In genomic region chr12:15813819-15814165, GRCm38 (mm10) we compare ENCODE assay signal across 8 mouse cellular contexts. TPM values are rescaled to one million over a fixed set of nuclear protein-coding genes. Genes with fewer than 3 reads are reported as not detected.
A peak's percentile ranks its signal among the peaks of the same experiment; 100 is the strongest.
DNase-seq lines count a peak whose midpoint lies in the region; ATAC-seq and TF ChIP-seq lines count a peak whose summit lies in the region.

No protein-coding gene starts in this region.

- intact Hi-C loops in heart, postnatal 14 days (cut with DNase I) = loop anchor here (2.0 to 10.0 kb wide), 2 partner anchors 207 to 341 kb away; no protein-coding TSS in a partner anchor

- DNase-seq in heart, postnatal 14 days = no peak
- no peak for DNase-seq in hindbrain, embryonic 10.5 days (ENCODE audit: low spot score)
- no peak for DNase-seq in liver, postnatal 0 days
- no peak for DNase-seq in thymus, postnatal 14 days
- DNase-seq in urinary bladder, postnatal 36 days (ENCODE audit: low spot score in 2 of 2) = no peak

- WGBS in heart, embryonic 15.5 days = 12% methylated on average over 5 of the region's 5 CpGs
- 21% methylated on average over 5 of the region's 5 CpGs for WGBS in bone marrow, adult 2 months
- WGBS in hindbrain, embryonic 10.5 days = 12% methylated on average over 5 of the region's 5 CpGs
- WGBS in liver, postnatal 0 days (ENCODE audit: insufficient replicate concordance) = 22% methylated on average over 5 of the region's 5 CpGs

- TF ChIP-seq EP300 in liver, postnatal 0 days (IDR thresholded peaks at IDR 0.05; ENCODE audit: low read depth) = no peak

- TF ChIP-seq CTCF in bone marrow, adult 2 months (IDR thresholded peaks at IDR 0.05; ENCODE audit: control insufficient read depth, insufficient read depth, low read length) = no peak
- no peak for TF ChIP-seq CTCF in liver, postnatal 0 days (IDR thresholded peaks at IDR 0.05; ENCODE audit: low read depth)

- peaks cover 26% of the 10 kb centered on the region for H3K4me1 ChIP-seq in heart, embryonic 15.5 days (replicated peaks)
- H3K4me1 ChIP-seq in bone marrow, adult 2 months (ENCODE audit: control insufficient read depth, insufficient read depth, low read length) = peaks cover 3% of the 10 kb centered on the region; the same call in 1 of the 2 replicates
- H3K4me1 ChIP-seq in hindbrain, embryonic 10.5 days (replicated peaks) = peaks cover 53% of the 10 kb centered on the region
- H3K4me1 ChIP-seq in liver, postnatal 0 days (ENCODE audit: insufficient read depth) = peaks cover 5% of the 10 kb centered on the region

- peak overlapping the region; percentile 99 for H3K27ac ChIP-seq in heart, embryonic 15.5 days
- no peak overlapping the region for H3K27ac ChIP-seq in bone marrow, adult 2 months (ENCODE audit: control insufficient read depth, insufficient read depth, low read depth, low read length, poor library complexity)
- peak overlapping the region; percentile 97 for H3K27ac ChIP-seq in hindbrain, embryonic 10.5 days
- H3K27ac ChIP-seq in liver, postnatal 0 days (ENCODE audit: low read depth) = no peak overlapping the region

- peak overlapping the region; percentile 82 for H3K4me3 ChIP-seq in heart, embryonic 15.5 days
- H3K4me3 ChIP-seq in bone marrow, adult 2 months (replicated peaks; ENCODE audit: control insufficient read depth, low read depth, low read length) = peak overlapping the region; percentile 32
- H3K4me3 ChIP-seq in hindbrain, embryonic 10.5 days = peak overlapping the region; percentile 82
- H3K4me3 ChIP-seq in liver, postnatal 0 days (ENCODE audit: low read depth, low read length) = peak overlapping the region; percentile 67

- peak overlapping the region; percentile 86 for H3K4me2 ChIP-seq in heart, embryonic 15.5 days
- peak overlapping the region; percentile 90 for H3K4me2 ChIP-seq in liver, postnatal 0 days (ENCODE audit: low read depth, low read length)

- no peaks in the 10 kb centered on the region for H3K9me3 ChIP-seq in heart, embryonic 15.5 days (replicated peaks)
- no peaks in the 10 kb centered on the region for H3K9me3 ChIP-seq in hindbrain, embryonic 10.5 days
- no peaks in the 10 kb centered on the region for H3K9me3 ChIP-seq in liver, postnatal 0 days (ENCODE audit: low read length)

- H3K9ac ChIP-seq in heart, embryonic 15.5 days = peak overlapping the region; percentile 94
- no peak overlapping the region for H3K9ac ChIP-seq in liver, postnatal 0 days (replicated peaks)

- no peaks in the 10 kb centered on the region for H3K27me3 ChIP-seq in heart, embryonic 15.5 days
- H3K27me3 ChIP-seq in hindbrain, embryonic 10.5 days (ENCODE audit: insufficient read depth, poor library complexity, severe bottlenecking) = no peaks in the 10 kb centered on the region
- H3K27me3 ChIP-seq in liver, postnatal 0 days (ENCODE audit: insufficient read depth, low read length) = peaks cover 9% of the 10 kb centered on the region

- no peak for ATAC-seq in heart, embryonic 15.5 days (replicated peaks; ENCODE audit: insufficient number of reproducible peaks, insufficient read depth, low FRiP score, low read depth)
- ATAC-seq in liver, postnatal 0 days = no peak
- ATAC-seq in erythroblast, adult 5-6 weeks (replicated peaks; ENCODE audit: low FRiP score, poor library complexity, severe bottlenecking) = no peak

- no peak for TF ChIP-seq POLR2A in bone marrow, adult 2 months (IDR thresholded peaks at IDR 0.05; ENCODE audit: borderline replicate concordance, control insufficient read depth, low read depth, low read length)

- H3K36me3 ChIP-seq in heart, embryonic 15.5 days = peaks cover 10% of the 10 kb centered on the region
- H3K36me3 ChIP-seq in hindbrain, embryonic 10.5 days = peaks cover 12% of the 10 kb centered on the region
- no peaks in the 10 kb centered on the region for H3K36me3 ChIP-seq in liver, postnatal 0 days (replicated peaks; ENCODE audit: insufficient read depth, low read length)

RNA-seq across cellular contexts. Expression of gene Trib2, which starts 2.9 kb away (rescaled TPM):
- polyA plus RNA-seq in heart, embryonic 15.5 days (2015; fragmentation: Nextera tagmentation; extraction: Ambion mirVana) = 44.9 and 48.3 TPM in 2 replicates
- total RNA-seq in heart, postnatal 14 days (2021) = 10 to 100 TPM; 44.2 to 47.2 TPM
- polyA plus RNA-seq in bone marrow, adult 2 months (2011; ENCODE audit: insufficient read depth, insufficient read length, low replicate concordance, missing spikeins) = 6.4 and 9.5 TPM in 2 replicates
- 41.6 and 56.9 TPM in 2 replicates for polyA plus RNA-seq in hindbrain, embryonic 10.5 days (2016; fragmentation: Nextera tagmentation; extraction: Ambion mirVana)
- 2.6 TPM in 2 replicates for polyA plus RNA-seq in liver, postnatal 0 days (2015; fragmentation: Nextera tagmentation; extraction: Ambion mirVana)
- 1.3 and 1.7 TPM in 2 replicates for total RNA-seq in erythroblast, adult 5-6 weeks (2015; ENCODE audit: low replicate concordance)
- 0.84 and 1.6 TPM in 2 replicates for total RNA-seq in erythroblast, adult 5-6 weeks (2017; ENCODE audit: low replicate concordance)

Comparison
In these comparisons a context has a peak if more than half of its experiments do, and no peak if none do; other contexts are left out.
1. H3K27ac ChIP-seq: peak in heart, embryonic 15.5 days (single experiment) and hindbrain, embryonic 10.5 days (single experiment); none in bone marrow, adult 2 months (single experiment) and liver, postnatal 0 days (single experiment).
2. H3K4me3 ChIP-seq: peak in every context shown above with its lines; median percentile 82 in heart, embryonic 15.5 days; 82 in hindbrain, embryonic 10.5 days; 67 in liver, postnatal 0 days; 32 in bone marrow, adult 2 months.